Mouse (Mus musculus): Measurements from ENCODE around the gene Tmem213.

Tmem213 gene

DNA sequence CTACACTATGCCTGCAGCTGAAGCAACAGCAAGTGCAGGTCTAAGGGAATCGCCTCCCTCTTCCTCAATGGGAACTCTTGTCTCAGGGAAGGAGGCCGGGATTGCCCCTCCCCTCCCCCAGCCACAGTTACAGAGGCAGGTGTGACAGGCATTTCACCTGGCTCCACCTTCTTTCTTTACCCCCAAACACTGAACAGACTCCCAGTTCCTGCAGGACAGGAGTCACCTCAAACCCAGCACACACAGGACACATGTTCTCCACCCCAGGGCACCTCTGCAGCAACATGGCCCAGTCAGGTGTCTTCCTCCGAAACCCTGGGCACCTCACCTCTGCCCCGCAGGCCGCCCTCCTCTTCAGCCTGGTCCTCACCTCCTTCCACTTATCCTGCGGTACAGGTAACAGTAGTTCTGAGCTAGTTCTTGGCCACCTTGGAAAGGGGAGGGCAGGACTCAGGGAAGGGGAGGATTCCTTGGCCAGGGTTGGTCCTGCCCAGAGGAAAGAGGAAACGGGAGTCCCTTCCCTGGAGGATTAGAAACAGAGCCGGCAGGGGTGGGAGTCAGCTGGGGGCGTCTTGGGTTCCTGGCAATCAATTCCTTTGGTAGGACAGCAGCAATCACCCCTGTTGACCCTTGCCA, at the start of gene Tmem213:
Gene Tmem213, plus strand, starts transcription at position 96 of the 636 bp plus-strand sequence.
- in situ Hi-C loops (cut with MseI, MboI): no loop called here

DNA sequence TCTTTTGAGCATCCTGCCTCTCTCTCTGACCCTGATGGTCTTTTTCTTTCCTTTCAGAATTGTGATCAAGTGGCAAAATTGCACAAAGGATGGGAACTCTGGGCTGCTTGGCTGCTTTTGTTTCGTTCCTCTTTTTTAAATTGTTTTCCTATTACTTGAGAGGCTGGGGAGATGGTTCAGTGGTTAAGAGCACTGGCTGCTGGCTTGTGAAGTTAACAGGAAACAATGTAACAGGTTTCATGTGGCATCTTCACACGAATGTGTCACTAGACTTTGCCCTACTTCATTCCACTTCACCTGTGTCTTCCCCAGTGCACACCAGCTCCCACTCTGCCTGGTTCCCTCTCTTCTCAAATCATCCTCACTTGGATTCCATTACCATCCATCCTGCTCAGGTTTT, 44.4 kb upstream of the Tmem213 start:
- in situ Hi-C loops (cut with MseI, MboI): loop anchor here (5.0 kb wide), 1 partner anchor 52 kb away; no protein-coding TSS in a partner anchor

DNA sequence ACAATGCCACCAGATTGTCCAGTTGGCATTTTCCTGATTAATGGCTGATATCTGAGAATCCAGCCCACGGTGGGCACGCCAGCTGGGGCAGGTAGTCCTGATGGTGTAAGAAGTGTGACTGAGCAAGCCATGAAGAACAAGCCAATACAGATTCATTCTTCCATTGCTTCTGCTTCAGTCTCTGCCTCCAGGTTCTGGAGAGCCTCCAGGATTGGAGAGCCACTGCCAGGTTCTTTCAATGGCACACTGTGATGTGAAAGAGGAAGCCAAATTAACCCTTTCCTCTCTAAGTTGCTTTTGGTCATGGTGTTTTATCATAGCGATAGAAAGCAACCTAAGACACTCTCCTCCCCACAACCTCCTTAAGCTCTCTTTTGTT, 43.9 kb upstream of the Tmem213 start:
- in situ Hi-C loops (cut with MseI, MboI): no loop called here

DNA sequence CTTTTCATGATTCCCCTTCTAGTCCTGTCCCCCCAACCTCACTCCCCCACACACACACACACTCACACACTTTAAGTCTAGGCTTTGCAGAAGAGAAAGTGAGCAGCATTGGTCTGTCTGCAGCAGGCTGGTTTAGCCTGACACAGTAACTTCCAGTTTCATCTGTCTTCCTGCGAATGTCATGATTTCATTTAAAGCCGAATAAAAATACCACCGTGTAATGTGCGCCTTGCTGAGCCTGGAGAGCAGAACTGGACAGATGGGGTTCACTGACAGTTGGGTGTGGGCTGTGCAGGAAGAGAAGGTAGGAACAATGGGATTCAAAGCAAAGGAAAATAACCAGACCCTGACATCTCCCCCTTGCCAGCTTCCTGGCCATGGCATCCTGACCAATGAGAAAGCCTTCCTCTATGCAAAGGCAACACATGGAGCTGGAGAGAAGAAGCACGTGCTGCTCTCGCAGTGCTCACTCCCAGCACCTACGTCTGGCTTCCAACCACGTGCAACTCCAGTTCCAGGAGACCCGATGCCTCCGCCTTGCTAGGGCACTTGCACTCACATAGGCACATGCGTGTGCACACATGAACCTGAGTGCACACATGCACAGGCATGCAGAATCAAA, 43.4 kb upstream of the Tmem213 start:
- in situ Hi-C loops (cut with MseI, MboI): no loop called here

DNA sequence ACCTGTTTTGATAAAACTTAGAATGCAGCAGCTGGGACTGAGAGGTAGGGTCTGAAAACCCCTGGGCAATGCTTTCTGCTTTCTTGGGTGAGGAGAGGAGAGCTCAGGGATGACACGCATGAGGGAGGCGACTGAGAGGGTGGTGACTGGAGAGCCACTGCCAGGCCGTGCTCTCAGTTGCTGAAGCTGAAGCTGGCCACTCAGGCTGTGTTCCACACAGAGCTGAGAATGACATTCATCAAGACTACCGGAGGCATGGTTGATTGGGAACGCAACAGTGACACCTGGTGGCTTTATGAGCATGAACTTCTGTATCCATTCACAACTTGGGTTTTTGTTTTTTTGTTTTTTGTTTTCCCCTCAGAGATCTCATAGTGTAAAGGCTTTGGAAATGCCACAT, 42.8 kb upstream of the Tmem213 start:
- in situ Hi-C loops (cut with MseI, MboI): no loop called here

DNA sequence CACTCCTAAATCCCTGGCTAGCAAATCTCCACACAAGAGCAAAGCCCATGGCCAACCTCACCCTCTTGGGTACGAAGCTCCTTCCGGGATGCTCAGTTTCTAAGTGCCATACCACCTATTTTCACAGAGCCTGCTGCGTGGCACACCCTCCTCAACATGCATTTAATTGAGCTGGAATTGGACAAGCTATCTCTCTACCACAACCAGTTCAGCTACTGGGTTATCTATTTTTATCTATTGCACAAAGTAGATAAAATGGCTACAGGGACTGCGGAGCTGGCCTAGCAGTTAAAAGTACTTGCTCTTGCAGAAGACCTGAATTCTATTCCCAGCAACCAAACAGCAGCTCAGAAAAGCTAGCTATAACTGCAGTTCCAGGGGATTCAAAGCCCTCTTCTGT, 37.8 kb upstream of the Tmem213 start:
- in situ Hi-C loops (cut with MseI, MboI): no loop called here

DNA sequence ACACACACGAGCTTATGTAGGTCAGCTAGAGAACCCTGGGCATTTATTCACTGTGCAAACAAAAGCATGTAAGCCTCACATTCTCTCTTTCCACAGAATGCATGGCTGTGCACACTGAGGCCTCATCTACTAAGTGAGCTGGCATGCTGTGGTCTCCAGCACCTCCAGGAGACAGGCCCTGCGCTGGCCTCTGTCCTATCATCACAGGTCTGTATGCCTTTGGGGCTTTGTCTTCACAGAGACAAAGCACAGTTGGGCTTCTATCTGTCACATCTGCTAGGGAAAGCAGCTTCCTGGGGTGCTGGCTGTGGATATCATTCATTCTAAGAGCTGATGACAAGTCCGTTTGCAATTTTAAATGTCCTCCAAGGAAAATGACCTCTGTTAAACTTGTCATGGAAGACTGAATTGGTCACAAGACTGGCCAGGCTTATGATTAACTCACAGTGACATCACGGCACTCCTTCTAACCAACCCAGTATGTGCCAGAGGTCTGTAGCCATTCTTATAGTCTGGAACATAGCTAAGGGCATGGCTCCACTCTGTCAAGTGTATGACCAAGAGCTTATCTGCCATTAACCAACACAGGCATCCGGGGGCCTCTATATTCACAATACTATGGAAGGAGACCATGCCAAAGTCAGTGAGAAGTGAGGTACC, 36.8 kb upstream of the Tmem213 start:
- in situ Hi-C loops (cut with MseI, MboI): no loop called here

DNA sequence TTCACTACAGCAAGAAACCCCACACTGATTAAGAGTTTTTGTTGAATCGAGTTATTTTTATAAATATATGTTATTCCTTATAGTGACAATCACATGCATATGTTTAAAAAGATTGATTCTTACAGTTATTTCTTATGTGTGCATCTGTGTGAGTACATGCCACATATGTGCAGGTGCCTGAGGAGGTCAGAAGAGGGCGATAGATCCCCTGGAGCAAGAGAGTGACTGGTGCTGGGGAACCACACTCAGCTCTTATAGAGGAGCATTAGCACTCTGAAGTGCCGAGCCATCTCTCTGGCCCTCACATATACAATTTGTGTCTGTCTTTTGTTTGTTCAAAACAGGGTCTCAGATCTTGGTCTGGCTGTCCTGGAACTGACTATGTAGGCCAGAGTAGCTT, 35.5 kb upstream of the Tmem213 start:
- in situ Hi-C loops (cut with MseI, MboI): no loop called here

DNA sequence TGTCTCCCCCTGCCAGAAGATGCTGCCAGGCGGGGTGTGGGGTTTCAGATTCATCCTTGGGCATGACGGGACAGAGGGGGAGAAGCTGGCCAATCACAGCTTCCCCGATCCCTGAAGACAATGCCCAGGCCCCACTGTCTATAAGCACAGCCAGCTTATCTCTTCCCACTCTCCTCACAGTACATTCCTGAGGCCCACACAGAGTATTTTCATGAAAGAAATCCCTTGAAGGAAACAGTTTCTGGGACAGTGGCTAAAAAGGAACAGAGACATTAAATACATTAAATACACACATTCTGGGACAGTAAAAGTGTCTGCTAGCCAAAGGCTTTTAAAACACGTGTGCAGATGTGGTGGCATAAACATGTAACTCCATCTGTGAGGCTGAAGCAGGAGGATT, 28.7 kb upstream of the Tmem213 start:
- in situ Hi-C loops (cut with MseI, MboI): no loop called here

DNA sequence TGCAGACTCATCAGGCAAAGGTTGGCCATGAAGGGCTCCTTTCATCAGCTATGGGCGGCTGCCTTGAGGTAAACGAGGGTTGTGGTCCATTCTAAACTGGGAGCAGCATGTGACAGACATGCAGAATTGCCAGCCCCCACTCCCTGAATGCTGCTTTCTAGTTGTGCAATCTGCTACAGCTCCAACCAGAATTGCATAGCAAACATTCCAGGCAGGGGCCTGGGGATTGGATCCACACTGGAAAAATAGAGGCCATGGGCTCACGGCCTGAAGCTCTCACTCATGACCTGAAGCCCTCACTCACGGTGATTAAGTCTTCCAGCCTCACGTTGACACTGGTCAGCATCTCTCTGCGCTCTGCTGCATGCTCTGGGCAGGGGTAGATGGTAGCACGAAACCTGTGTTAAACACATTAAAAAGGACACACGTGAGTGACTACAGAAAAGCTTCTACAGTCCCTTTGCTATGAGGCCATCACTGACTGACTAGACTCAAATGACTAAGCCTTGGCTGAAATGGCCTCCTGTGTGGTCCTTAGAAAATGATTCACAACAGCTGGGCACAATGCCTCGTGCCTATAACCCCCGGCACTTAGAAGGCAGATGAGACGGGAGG, 27.2 kb upstream of the Tmem213 start:
- in situ Hi-C loops (cut with MseI, MboI): no loop called here

DNA sequence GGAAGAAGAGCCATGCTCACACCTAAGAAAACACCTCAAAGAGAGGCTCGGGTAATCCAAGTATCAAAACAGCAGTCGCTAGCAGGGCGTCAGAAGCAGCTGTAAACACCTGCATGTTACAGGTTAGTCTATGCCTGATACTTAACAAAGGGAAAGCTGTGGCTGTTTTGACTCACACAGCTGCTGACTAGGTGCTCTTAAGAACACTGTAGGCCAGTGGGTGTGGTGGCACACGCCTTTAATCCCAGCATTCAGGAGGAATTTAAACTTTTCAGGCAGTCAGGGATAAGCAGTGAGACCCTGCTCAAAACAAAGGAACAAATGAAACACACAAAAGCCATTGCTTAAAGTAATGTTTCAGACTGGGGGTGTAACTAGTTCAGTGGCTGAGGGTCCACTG, 25.9 kb upstream of the Tmem213 start:
- in situ Hi-C loops (cut with MseI, MboI): no loop called here

DNA sequence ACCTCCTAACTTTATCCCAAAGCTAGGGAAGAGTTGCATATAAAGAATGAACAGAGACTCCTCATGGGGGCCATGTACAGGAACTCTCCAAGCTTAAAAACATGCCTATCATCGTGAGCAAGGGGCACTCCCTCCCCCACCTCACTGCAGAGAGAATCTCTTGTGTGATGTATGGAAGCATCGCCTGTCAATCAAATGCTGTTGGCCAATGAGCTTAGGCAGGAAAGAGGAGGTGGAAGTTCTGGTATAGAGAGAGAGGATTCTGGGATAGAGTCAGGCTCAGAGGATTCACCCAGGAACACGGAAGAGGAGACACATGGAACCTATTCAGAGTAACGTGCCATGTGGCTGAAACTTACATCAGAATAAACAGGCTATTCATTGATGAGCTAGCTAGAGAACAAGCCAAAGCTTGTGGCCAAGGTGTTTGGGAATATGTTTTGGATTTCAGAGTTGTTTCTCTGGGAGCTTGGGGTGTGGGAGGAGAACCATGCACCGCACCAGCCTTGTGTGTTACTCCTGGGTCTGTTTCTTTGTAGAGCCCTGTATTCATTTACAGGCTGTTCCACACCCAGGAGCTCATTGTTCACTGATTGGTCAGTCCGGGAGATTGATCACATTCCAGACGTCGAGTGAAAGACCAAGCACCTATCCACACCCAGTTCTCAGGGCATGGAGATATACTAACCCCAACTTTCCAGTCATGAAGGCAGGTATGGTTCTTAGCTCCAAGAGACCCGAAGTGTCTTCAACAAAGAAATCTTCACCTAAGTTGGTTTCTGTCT, 21.6 kb upstream of the Tmem213 start:
- in situ Hi-C loops (cut with MseI, MboI): no loop called here

DNA sequence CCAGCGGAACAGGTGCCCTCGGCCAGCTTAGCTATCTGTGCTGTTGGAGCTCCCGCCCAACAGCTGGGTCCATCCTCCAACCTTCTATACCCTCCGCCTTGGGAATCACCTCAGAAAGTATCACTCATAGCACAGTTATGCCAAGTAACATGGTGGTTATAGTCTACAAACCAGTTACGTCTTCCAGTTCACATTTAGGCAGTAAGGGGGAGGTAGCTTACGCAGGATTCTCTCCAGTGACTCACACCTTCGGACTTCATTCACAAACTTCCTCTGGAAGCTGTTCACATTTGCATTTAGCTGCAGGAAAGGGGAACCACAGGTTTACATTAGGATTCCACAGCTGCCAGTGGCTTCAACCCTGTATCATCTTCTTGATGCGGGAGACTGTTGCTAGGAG, 16.5 kb upstream of the Tmem213 start:
- in situ Hi-C loops (cut with MseI, MboI): no loop called here

DNA sequence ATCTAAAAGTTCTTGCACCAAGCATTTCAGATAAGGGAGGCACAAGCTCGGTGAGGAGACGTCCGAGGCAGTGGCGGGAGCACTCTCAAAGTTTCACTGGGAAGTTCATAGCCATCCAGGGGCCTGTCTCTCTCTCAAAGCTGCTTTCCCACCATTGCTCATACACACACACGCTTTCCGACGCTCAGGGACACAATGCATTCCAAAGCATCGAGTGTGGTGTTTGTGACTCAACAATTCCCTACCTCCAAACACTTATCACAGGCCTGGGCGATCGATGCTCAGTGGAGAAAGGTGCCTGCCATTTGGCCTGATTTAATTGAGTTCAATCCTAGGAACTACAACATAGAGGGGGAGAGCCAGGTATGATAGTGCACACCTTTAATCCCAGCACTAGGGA, 14.4 kb upstream of the Tmem213 start:
- in situ Hi-C loops (cut with MseI, MboI): no loop called here

DNA sequence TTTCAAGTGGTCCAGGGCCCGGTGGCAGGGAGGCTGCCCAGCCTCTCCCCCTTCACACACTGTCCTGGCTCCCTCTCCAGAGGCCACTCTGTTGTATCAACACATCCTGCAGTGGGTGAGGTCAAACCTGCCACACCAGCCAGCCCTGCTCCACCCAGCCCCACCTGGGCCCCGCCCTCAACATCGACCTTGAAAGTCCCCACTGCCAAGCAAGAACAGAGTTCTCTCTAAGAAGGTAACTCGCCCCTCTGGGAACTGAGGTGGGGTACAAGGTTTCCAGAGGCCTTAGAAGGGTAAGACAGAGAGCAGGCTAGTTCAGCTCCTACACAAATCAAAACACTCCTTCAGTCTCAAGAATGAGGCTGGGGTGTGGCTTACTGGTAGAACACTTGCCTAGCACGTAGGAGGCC, 12.1 kb upstream of the Tmem213 start:
- in situ Hi-C loops (cut with MseI, MboI): no loop called here

DNA sequence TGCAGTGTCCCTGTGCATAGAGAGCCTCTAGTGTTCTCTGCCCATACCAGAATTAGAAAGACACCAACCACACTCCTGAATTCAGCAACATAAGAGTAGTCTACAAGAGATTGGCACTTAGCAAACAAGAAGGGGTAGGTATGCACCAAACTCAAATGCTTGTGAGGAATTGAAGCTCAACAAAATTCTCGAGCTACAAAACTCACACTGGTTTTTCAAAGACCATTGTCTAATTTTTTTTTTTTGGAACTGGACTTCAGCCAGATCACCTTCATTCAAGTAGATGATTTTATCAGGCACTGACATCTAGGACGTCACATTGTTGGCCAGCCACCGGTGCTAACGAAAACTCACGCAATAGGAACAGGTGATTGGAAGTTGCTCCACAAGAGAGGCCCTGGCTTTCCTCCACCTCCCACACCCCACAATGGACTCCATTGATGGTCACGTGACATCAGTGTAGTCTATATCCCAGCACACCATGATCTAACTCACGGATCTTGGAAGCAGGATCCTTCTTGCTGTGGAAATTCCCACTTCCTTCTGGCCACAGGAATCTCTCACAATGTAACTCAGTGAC, 6.7 kb upstream of the Tmem213 start:
- in situ Hi-C loops (cut with MseI, MboI): no loop called here

DNA sequence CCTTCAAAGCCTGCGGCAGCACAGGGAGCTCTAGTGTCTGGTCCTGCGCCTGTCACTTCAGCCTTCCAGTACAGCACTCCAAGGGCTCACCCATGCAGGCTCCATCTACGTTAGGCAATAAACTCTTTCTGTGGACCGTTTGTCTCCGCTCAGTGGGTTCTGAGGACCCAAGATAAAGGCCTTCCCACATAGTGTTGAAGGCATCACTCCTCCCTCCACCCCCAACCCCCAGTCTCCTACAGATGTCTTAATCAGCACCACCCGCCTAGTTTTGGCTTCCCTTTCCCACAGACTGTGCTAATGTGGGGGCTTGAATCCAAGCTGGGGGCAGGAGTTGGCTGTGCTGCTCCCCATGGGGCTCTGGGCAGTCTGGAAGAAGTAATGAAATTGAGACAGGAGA, 5.3 kb upstream of the Tmem213 start:
- in situ Hi-C loops (cut with MseI, MboI): no loop called here

DNA sequence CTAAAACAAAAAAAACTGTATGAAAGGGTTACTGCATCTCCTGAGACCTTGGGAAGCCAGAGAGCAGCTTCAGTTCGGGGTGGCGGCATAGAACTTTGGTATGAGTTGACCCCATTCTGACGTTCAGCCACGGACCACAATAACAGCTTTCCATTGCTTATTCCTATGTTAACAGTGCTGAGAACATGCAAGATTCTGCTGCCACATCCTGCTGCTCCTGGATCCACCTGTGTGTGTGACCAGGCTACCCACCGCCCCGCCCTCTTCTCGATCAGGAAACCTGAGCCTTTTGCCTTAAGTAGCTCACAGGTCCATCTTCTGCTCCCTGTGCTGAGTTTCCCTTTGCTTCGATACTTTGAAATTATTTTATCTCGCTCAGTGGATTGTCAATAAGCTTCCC, 3.1 kb upstream of the Tmem213 start:
- in situ Hi-C loops (cut with MseI, MboI): no loop called here

DNA sequence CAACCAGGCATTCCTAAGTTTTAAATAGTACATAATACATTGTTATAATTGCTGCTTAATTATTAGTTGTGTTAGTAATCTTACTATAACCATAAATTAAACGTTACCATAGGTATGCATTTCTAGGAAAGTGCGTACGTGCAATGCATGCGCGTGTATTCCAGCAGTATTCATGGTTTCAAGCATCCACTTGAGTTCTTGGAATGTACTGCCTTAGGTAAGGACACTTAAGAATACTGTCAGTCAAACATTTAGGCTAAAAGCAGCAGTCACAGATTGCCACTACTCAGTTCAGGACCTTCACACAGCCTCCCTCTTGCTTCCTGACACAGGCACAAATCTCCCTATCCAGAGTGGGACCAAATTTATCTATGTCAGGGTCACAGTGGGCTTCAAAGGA, 606 bp upstream of the Tmem213 start:
- in situ Hi-C loops (cut with MseI, MboI): no loop called here

DNA sequence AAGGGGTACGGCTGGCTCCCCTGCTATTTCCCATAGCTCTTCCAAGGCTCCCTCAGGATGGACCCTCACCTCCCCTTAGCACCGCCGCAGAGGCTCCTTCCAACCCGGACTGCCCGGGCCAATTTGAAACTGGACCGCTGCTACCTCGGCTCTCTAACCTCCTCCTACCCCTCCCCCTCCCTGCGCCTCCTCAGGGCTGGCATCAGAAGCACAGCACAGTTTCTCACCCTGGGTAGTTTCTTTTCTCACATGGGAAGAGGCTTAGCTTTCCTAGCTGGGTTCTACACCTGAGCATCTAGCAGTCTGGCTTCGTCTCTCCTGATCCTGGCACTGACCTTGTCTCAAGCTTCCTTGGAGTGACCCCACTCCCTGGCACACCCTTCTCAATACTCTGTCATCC, 816 bp downstream of the Tmem213 start:
- in situ Hi-C loops (cut with MseI, MboI): no loop called here

DNA sequence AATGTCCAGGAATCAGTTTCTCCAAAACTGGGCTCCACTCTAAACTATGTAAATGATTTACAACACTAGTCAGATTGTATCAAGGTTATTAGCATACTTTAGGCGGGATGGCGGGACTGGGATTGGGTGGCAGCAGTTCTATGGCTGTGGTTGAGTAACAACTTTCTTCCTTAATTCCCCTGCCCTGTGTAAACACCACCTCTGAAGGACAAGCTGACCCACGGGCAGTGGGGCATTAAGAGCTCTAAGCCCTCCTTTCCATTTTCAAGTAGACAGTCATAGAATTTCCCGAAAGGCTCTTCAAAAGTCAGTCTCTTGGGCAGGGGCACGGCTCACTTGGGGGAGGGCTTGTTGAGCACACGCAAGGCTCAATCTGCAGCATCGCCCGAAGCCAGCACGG, 1.8 kb downstream of the Tmem213 start:
- in situ Hi-C loops (cut with MseI, MboI): no loop called here
